Mouse (Mus musculus) C2C12 (cell line): ENCODE measurements around the gene Il21r.

Experiments
- CTCF ChIP-seq: IDR thresholded peaks from one replicate; pipeline ENCODE4 v1.5.1; 2011; ENCODE audit not compliant: control insufficient read depth, insufficient read depth, insufficient read length
- MAX ChIP-seq: IDR thresholded peaks from one replicate; pipeline ENCODE4 v1.6.1; 2011; ENCODE audit warnings: mild to moderate bottlenecking, control low read depth
- MYOG ChIP-seq: IDR thresholded peaks from one replicate; pipeline ENCODE4 v1.6.1; 2011; ENCODE audit not compliant: control insufficient read depth, insufficient read length; ENCODE audit errors: extremely low read depth
- USF1 ChIP-seq: IDR thresholded peaks from one replicate; pipeline ENCODE4 v1.6.1; 2011; ENCODE audit warnings: low read depth, mild to moderate bottlenecking, control low read depth, moderate library complexity

- TF ChIP-seq MAX (no peak), CTCF (no peak), MYOG (no peak), USF1 (no peak)
These were observed 43.0 kb upstream of the Il21r start for GRCm38 (mm10) chr7:125560146-125560785.
